Mouse (Mus musculus) kidney, adult 2 months (tissue): ENCODE measurements at regions not wholly inside any gene's neighbourhood (a gene's known extent, or its start where the extent isn't known, plus 50 kb on each side); places are given as distances from the start of the nearest gene placed in this dataset.

ENCODE experiments used
- CTCF ChIP-seq: fragments of 200-500 bp; conservative IDR thresholded peaks from 2 replicates; pipeline ENCODE4 v1.5.1; 2011; ENCODE audit warnings: low read depth, mild to moderate bottlenecking, control low read depth, low read length, moderate library complexity, mixed read lengths; ENCODE audit not compliant: insufficient read depth, insufficient read length
- POLR2A ChIP-seq: fragments of 200-500 bp; IDR thresholded peaks from one replicate; pipeline ENCODE4 v1.6.1; 2011; ENCODE audit warnings: low read depth, low read length, control low read depth

GRCm38 (mm10) chr4:131252602-131253442 is 308.6 kb downstream of the Matn1 start:
- no peak for TF ChIP-seq POLR2A
- peak; percentile 83 for TF ChIP-seq CTCF
